Mouse (Mus musculus) spleen, adult 2 months (tissue): ENCODE results near the gene Cyb5rl.

Experiments
- CTCF ChIP-seq: fragments of 200-500 bp; IDR thresholded peaks from 2 replicates; pipeline ENCODE4 v1.5.1; 2011; ENCODE audit warnings: mild to moderate bottlenecking, inconsistent platforms; ENCODE audit not compliant: insufficient read depth, insufficient read length, insufficient replicate concordance; ENCODE audit errors: extremely low read depth
- POLR2A ChIP-seq: fragments of 200-500 bp; IDR thresholded peaks from 2 replicates; pipeline ENCODE4 v1.6.1; 2011; ENCODE audit warnings: low read depth, low read length, inconsistent platforms

DNA sequence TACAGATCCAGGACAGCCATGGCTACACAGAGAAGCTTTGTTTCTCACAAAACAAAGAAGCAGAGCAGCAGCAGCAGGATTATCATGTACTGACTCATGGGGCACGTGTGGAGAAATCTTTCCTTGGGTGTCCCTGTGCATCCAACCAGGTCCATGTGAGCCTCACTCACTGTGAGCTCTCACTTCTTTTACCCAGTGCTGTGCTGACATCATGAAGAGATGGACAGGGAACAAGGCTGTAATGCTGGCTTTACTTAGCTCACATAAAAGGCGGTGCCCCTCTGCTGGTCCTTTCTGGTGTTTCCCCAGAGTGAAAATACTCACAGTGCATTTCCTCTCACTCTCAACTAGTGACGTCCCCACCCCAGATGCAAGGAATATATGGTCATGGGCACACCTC lies 45.3 kb upstream of the Cyb5rl start:
- no peak for TF ChIP-seq CTCF
- no peak for TF ChIP-seq POLR2A
